Mouse (Mus musculus): ENCODE data around the gene Atrnl1. TPM values are rescaled to one million over a fixed set of nuclear protein-coding genes. Genes with fewer than 3 reads are reported as not detected.

The Atrnl1 gene
- polyA plus RNA-seq, 1 experiment, result 12.3 TPM

DNA sequence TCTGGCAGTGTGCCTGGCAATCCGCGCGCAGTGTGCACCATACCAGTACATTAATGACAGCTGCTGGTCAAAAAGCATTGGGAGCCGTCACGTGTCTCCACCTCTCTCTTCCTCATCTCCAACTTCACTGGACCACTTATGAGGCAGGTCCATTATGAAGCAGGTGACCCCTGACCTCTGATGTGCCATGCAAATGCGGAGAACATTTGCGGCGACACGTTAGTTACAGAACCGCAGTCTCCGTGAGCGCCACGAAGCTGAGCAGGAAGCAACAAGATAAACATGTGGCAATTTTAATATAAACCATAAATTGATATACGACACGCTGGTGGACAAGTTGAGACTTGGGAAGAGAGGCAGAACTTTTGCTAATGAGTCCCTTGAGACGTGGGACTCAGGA lies 481.1 kb downstream of the Atrnl1 start:
- no peaks in the 10 kb centered on the region for H3K9me3 ChIP-seq (replicated peaks; ENCODE audit: control insufficient read depth, insufficient read depth, low read length, poor library complexity, severe bottlenecking)
- TF ChIP-seq EP300 (IDR thresholded peaks at IDR 0.05; ENCODE audit: insufficient read depth, low read depth, low read length), result no peak
- TF ChIP-seq POLR2A (IDR thresholded peaks at IDR 0.05; ENCODE audit: insufficient read depth, low read length), result no peak
- TF ChIP-seq CTCF (IDR thresholded peaks at IDR 0.05; ENCODE audit: low read depth, low read length), result no peak
- H3K27ac ChIP-seq (ENCODE audit: insufficient read depth, low read length), result no peak overlapping the region
- no peak overlapping the region for H3K9ac ChIP-seq (ENCODE audit: low read depth, poor library complexity, severe bottlenecking)
- no peaks in the 10 kb centered on the region for H3K4me1 ChIP-seq (ENCODE audit: control insufficient read depth, insufficient read depth, low read length)
- H3K36me3 ChIP-seq (ENCODE audit: control insufficient read depth, insufficient read depth, low read length, poor library complexity, severe bottlenecking), result no peaks in the 10 kb centered on the region
- H3K4me3 ChIP-seq (ENCODE audit: low read depth, low read length), result no peak overlapping the region
- no peaks in the 10 kb centered on the region for H3K27me3 ChIP-seq (ENCODE audit: control insufficient read depth, insufficient read depth, low read length, poor library complexity, severe bottlenecking)

DNA sequence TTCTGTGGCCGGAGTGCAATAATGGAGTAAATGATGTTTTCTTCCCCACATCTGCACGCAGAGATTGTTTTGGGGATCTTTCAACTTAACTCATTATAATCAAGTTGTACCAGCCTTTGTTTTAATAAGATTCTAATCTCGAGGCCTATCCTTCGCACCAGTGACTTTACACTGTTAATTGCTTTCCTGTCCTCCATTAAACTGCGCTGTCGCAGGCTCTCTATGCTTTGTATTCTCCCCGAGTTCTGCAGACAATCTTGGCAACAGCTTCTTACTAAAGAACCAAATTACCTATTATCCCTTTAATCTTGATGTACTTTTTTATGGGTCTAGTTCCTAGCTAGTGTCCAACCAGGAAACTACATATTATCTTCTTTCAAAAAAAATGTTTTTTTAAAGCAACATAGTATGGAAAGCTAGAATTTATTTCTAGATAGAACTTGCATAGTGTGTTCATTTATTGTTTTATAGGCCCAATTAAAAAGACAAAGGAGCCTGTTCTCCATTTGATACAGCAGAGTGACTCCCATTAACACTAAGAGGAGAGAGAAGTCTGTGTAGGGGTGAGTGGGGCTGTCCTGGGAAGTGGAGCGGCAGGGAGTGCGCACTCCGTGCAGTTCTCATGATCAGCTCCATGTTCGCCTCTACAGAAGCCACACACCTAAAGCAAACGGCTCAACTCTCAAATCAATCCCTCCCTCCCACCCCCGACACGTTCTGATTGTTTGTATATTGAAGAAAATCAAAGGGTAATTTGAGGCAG lies 484.1 kb downstream of the Atrnl1 start:
- H3K36me3 ChIP-seq (ENCODE audit: control insufficient read depth, insufficient read depth, low read length, poor library complexity, severe bottlenecking), result no peaks in the 10 kb centered on the region
- no peak overlapping the region for H3K9ac ChIP-seq (ENCODE audit: low read depth, poor library complexity, severe bottlenecking)
- no peak overlapping the region for H3K4me3 ChIP-seq (ENCODE audit: low read depth, low read length)
- H3K4me1 ChIP-seq (ENCODE audit: control insufficient read depth, insufficient read depth, low read length), result no peaks in the 10 kb centered on the region
- H3K27me3 ChIP-seq (ENCODE audit: control insufficient read depth, insufficient read depth, low read length, poor library complexity, severe bottlenecking), result no peaks in the 10 kb centered on the region
- H3K9me3 ChIP-seq (replicated peaks; ENCODE audit: control insufficient read depth, insufficient read depth, low read length, poor library complexity, severe bottlenecking), result no peaks in the 10 kb centered on the region
- no peak for TF ChIP-seq EP300 (IDR thresholded peaks at IDR 0.05; ENCODE audit: insufficient read depth, low read depth, low read length)
- no peak for TF ChIP-seq CTCF (IDR thresholded peaks at IDR 0.05; ENCODE audit: low read depth, low read length)
- TF ChIP-seq POLR2A (IDR thresholded peaks at IDR 0.05; ENCODE audit: insufficient read depth, low read length), result no peak
- H3K27ac ChIP-seq (ENCODE audit: insufficient read depth, low read length), result no peak overlapping the region

DNA sequence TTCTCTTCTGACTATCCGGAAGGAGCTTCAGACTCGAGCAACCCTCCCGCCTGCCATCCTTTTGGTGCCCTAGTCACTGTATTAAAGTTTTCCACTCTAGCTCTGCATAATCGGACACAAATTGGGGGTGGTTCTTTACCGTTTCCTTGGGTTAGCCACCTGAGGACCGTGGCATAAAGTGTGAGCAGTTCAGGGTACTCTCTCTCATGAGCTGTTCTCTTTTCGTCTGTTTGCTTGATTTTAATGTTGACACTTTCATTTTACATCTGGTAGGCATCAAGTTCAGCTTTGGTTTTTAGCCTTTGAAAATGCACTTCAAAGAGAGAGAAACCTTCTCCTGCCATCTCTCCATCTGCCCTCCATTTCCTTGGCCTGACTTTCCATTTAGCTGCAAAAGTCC lies 484.9 kb downstream of the Atrnl1 start:
- no peak overlapping the region for H3K9ac ChIP-seq (ENCODE audit: low read depth, poor library complexity, severe bottlenecking)
- no peaks in the 10 kb centered on the region for H3K36me3 ChIP-seq (ENCODE audit: control insufficient read depth, insufficient read depth, low read length, poor library complexity, severe bottlenecking)
- no peaks in the 10 kb centered on the region for H3K4me1 ChIP-seq (ENCODE audit: control insufficient read depth, insufficient read depth, low read length)
- TF ChIP-seq POLR2A (IDR thresholded peaks at IDR 0.05; ENCODE audit: insufficient read depth, low read length) (no peak), EP300 (IDR thresholded peaks at IDR 0.05; ENCODE audit: insufficient read depth, low read depth, low read length) (no peak), CTCF (IDR thresholded peaks at IDR 0.05; ENCODE audit: low read depth, low read length) (no peak)
- no peaks in the 10 kb centered on the region for H3K27me3 ChIP-seq (ENCODE audit: control insufficient read depth, insufficient read depth, low read length, poor library complexity, severe bottlenecking)
- H3K4me3 ChIP-seq (ENCODE audit: low read depth, low read length), result no peak overlapping the region
- no peaks in the 10 kb centered on the region for H3K9me3 ChIP-seq (replicated peaks; ENCODE audit: control insufficient read depth, insufficient read depth, low read length, poor library complexity, severe bottlenecking)
- H3K27ac ChIP-seq (ENCODE audit: insufficient read depth, low read length), result no peak overlapping the region

DNA sequence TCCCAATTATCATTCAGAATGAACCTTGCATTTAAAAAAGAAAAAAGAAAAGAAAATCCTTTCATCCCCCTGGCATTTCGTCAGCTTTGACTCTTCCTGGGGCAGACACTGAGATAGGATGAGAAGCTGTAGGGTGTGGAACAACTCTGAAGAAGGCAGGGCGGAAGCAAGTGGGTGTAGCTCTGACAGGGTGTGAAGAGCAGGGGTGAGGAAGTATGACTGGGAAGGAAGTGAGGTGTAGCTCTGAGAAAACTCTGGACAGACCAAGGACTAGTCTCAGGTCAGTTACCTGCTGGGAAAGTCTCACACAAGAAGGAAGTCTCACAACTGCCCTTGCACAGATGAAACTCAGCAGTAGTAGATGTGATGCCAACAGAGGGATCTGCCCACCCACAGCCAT lies 486.4 kb downstream of the Atrnl1 start:
- TF ChIP-seq CTCF (IDR thresholded peaks at IDR 0.05; ENCODE audit: low read depth, low read length) (no peak), POLR2A (IDR thresholded peaks at IDR 0.05; ENCODE audit: insufficient read depth, low read length) (no peak), EP300 (IDR thresholded peaks at IDR 0.05; ENCODE audit: insufficient read depth, low read depth, low read length) (no peak)
- H3K4me3 ChIP-seq (ENCODE audit: low read depth, low read length), result no peak overlapping the region
- no peaks in the 10 kb centered on the region for H3K27me3 ChIP-seq (ENCODE audit: control insufficient read depth, insufficient read depth, low read length, poor library complexity, severe bottlenecking)
- no peaks in the 10 kb centered on the region for H3K9me3 ChIP-seq (replicated peaks; ENCODE audit: control insufficient read depth, insufficient read depth, low read length, poor library complexity, severe bottlenecking)
- H3K36me3 ChIP-seq (ENCODE audit: control insufficient read depth, insufficient read depth, low read length, poor library complexity, severe bottlenecking), result no peaks in the 10 kb centered on the region
- H3K27ac ChIP-seq (ENCODE audit: insufficient read depth, low read length), result no peak overlapping the region
- no peaks in the 10 kb centered on the region for H3K4me1 ChIP-seq (ENCODE audit: control insufficient read depth, insufficient read depth, low read length)
- no peak overlapping the region for H3K9ac ChIP-seq (ENCODE audit: low read depth, poor library complexity, severe bottlenecking)

DNA sequence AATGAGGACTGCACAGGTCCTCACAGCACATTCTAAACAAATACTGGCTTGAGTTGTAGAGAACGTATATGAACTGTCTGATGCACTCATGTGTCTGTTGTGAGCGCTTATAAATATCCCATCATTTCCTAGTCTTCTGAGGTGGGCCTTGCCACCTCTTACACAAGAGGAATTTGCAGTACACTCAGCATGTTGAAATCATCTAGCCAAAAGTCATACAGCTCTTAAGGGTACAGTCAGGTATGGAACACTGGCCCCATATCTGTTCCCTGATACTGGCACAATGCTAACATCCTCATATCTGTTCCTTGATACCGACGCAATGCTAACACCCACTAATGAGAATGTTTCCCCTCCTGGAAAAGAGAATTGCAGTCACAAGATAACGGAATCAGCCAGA lies 488.7 kb downstream of the Atrnl1 start:
- no peaks in the 10 kb centered on the region for H3K27me3 ChIP-seq (ENCODE audit: control insufficient read depth, insufficient read depth, low read length, poor library complexity, severe bottlenecking)
- H3K9me3 ChIP-seq (replicated peaks; ENCODE audit: control insufficient read depth, insufficient read depth, low read length, poor library complexity, severe bottlenecking), result no peaks in the 10 kb centered on the region
- H3K36me3 ChIP-seq (ENCODE audit: control insufficient read depth, insufficient read depth, low read length, poor library complexity, severe bottlenecking), result no peaks in the 10 kb centered on the region
- H3K9ac ChIP-seq (ENCODE audit: low read depth, poor library complexity, severe bottlenecking), result no peak overlapping the region
- no peaks in the 10 kb centered on the region for H3K4me1 ChIP-seq (ENCODE audit: control insufficient read depth, insufficient read depth, low read length)
- no peak overlapping the region for H3K27ac ChIP-seq (ENCODE audit: insufficient read depth, low read length)
- H3K4me3 ChIP-seq (ENCODE audit: low read depth, low read length), result no peak overlapping the region
- TF ChIP-seq POLR2A (IDR thresholded peaks at IDR 0.05; ENCODE audit: insufficient read depth, low read length) (no peak), EP300 (IDR thresholded peaks at IDR 0.05; ENCODE audit: insufficient read depth, low read depth, low read length) (no peak), CTCF (IDR thresholded peaks at IDR 0.05; ENCODE audit: low read depth, low read length) (no peak)

DNA sequence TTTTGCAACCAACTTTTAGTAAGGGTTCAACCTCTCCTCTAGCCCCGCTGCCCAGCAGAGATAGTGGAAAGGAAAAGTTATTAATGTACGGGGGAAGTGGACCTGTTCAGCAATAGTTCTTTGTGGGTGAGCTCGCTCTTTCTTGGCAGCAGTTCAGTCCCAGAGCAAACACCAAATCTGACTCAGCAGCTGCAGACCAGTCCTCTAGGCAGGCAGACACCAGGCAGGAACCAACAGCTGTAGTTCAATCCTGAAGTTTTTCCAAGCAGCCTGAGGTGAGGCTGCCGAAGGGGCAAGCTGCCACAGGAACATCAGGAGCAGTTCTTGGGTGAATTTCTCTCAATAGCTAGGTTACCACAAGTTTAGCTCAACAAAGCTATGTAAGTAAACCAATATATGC lies 489.5 kb downstream of the Atrnl1 start:
- no peaks in the 10 kb centered on the region for H3K4me1 ChIP-seq (ENCODE audit: control insufficient read depth, insufficient read depth, low read length)
- no peak overlapping the region for H3K9ac ChIP-seq (ENCODE audit: low read depth, poor library complexity, severe bottlenecking)
- H3K9me3 ChIP-seq (replicated peaks; ENCODE audit: control insufficient read depth, insufficient read depth, low read length, poor library complexity, severe bottlenecking), result no peaks in the 10 kb centered on the region
- H3K4me3 ChIP-seq (ENCODE audit: low read depth, low read length), result no peak overlapping the region
- TF ChIP-seq POLR2A (IDR thresholded peaks at IDR 0.05; ENCODE audit: insufficient read depth, low read length) (no peak), EP300 (IDR thresholded peaks at IDR 0.05; ENCODE audit: insufficient read depth, low read depth, low read length) (no peak), CTCF (IDR thresholded peaks at IDR 0.05; ENCODE audit: low read depth, low read length) (no peak)
- H3K27me3 ChIP-seq (ENCODE audit: control insufficient read depth, insufficient read depth, low read length, poor library complexity, severe bottlenecking), result no peaks in the 10 kb centered on the region
- no peaks in the 10 kb centered on the region for H3K36me3 ChIP-seq (ENCODE audit: control insufficient read depth, insufficient read depth, low read length, poor library complexity, severe bottlenecking)
- no peak overlapping the region for H3K27ac ChIP-seq (ENCODE audit: insufficient read depth, low read length)
